Mouse (Mus musculus): ENCODE data around the gene Tmbim7. TPM values are rescaled to one million over a fixed set of nuclear protein-coding genes. Genes with fewer than 3 reads are reported as not detected.

Gene Tmbim7
- polyA plus RNA-seq, 1 experiment from 2014 or later, result not detected

GRCm38 (mm10) chr5:3688298-3688697 lies 37.3 kb downstream of the Tmbim7 start:
- Histone ChIP-seq H3K4me3 (replicated peaks) (no peak overlapping the region), H3K9ac (no peak overlapping the region), H3K4me2 (replicated peaks) (no peak overlapping the region), H3K9me3 (no peaks in the 10 kb centered on the region), H3K27me3 (replicated peaks) (no peaks in the 10 kb centered on the region; the same call in 1 of the 2 replicates), H3K27ac (no peak overlapping the region), H3K4me1 (replicated peaks) (no peaks in the 10 kb centered on the region), H3K36me3 (0 out of 2 replicates have a peak, but pooled peaks cover 2% of the 10 kb centered on the region)
- WGBS, result 89% methylated on average over 8 of the region's 8 CpGs
- ATAC-seq, result no peak

GRCm38 (mm10) chr5:3691283-3691682 lies 40.3 kb downstream of the Tmbim7 start:
- Histone ChIP-seq H3K4me3 (replicated peaks) (no peak overlapping the region), H3K36me3 (0 out of 2 replicates have a peak, but pooled peaks cover 2% of the 10 kb centered on the region), H3K9ac (no peak overlapping the region), H3K27ac (no peak overlapping the region), H3K4me2 (replicated peaks) (no peak overlapping the region), H3K4me1 (replicated peaks) (no peaks in the 10 kb centered on the region), H3K9me3 (no peaks in the 10 kb centered on the region), H3K27me3 (replicated peaks) (no peaks in the 10 kb centered on the region; the same call in 1 of the 2 replicates)
- ATAC-seq, result no peak
- 85% methylated on average over 3 of the region's 3 CpGs for WGBS

- H3K4me2 ChIP-seq (replicated peaks), result no peak overlapping the region
- H3K4me1 ChIP-seq (replicated peaks), result no peaks in the 10 kb centered on the region
- 0 out of 2 replicates have a peak, but pooled peaks cover 2% of the 10 kb centered on the region for H3K36me3 ChIP-seq
- H3K9ac ChIP-seq, result no peak overlapping the region
- H3K27me3 ChIP-seq (replicated peaks), result no peaks in the 10 kb centered on the region
- no peak overlapping the region for H3K27ac ChIP-seq
- H3K4me3 ChIP-seq (replicated peaks), result no peak overlapping the region
- no peak for ATAC-seq
- H3K9me3 ChIP-seq, result no peaks in the 10 kb centered on the region
- WGBS, result 95% methylated on average over 9 of the region's 9 CpGs
These were observed 42.0 kb downstream of the Tmbim7 start for GRCm38 (mm10) chr5:3692956-3693355.

GRCm38 (mm10) chr5:3695191-3695590 lies 44.2 kb downstream of the Tmbim7 start:
- 85% methylated on average over 4 of the region's 4 CpGs for WGBS

GRCm38 (mm10) chr5:3696031-3696430 lies 45.0 kb downstream of the Tmbim7 start:
- no peaks in the 10 kb centered on the region for H3K27me3 ChIP-seq (replicated peaks)
- H3K4me3 ChIP-seq (replicated peaks), result no peak overlapping the region
- H3K4me2 ChIP-seq (replicated peaks), result no peak overlapping the region
- WGBS, result 86% methylated on average over 3 of the region's 3 CpGs
- H3K9ac ChIP-seq, result no peak overlapping the region
- H3K36me3 ChIP-seq, result no peaks in the 10 kb centered on the region
- ATAC-seq, result no peak
- H3K9me3 ChIP-seq, result no peaks in the 10 kb centered on the region
- no peak overlapping the region for H3K27ac ChIP-seq
- H3K4me1 ChIP-seq (replicated peaks), result no peaks in the 10 kb centered on the region

More at GRCm38 (mm10) chr5:3695191-3695590, 44.2 kb downstream of the Tmbim7 start:
- Histone ChIP-seq H3K27me3 (replicated peaks) (no peaks in the 10 kb centered on the region), H3K4me1 (replicated peaks) (no peaks in the 10 kb centered on the region), H3K36me3 (no peaks in the 10 kb centered on the region), H3K9me3 (no peaks in the 10 kb centered on the region), H3K9ac (no peak overlapping the region), H3K27ac (no peak overlapping the region), H3K4me3 (replicated peaks) (no peak overlapping the region), H3K4me2 (replicated peaks) (no peak overlapping the region)
- ATAC-seq, result no peak

- Histone ChIP-seq H3K27ac (no peak overlapping the region), H3K4me2 (replicated peaks) (no peak overlapping the region), H3K4me3 (replicated peaks) (no peak overlapping the region), H3K36me3 (no peaks in the 10 kb centered on the region), H3K4me1 (replicated peaks) (no peaks in the 10 kb centered on the region), H3K9me3 (no peaks in the 10 kb centered on the region), H3K9ac (no peak overlapping the region), H3K27me3 (replicated peaks) (no peaks in the 10 kb centered on the region)
- ATAC-seq, result peak; percentile 65; the same call in 1 of the 2 replicates
- WGBS, result 73% methylated on average over 5 of the region's 5 CpGs
These were observed 49.0 kb downstream of the Tmbim7 start for GRCm38 (mm10) chr5:3700025-3700424.

- H3K9me3 ChIP-seq, result no peaks in the 10 kb centered on the region
- no peak for ATAC-seq
- no peaks in the 10 kb centered on the region for H3K36me3 ChIP-seq
- no peaks in the 10 kb centered on the region for H3K4me1 ChIP-seq (replicated peaks)
- no peaks in the 10 kb centered on the region for H3K27me3 ChIP-seq (replicated peaks)
- no peak overlapping the region for H3K4me3 ChIP-seq (replicated peaks)
- WGBS, result 85% methylated on average over 4 of the region's 4 CpGs
- H3K9ac ChIP-seq, result no peak overlapping the region
- no peak overlapping the region for H3K4me2 ChIP-seq (replicated peaks)
- H3K27ac ChIP-seq, result no peak overlapping the region
These were observed 51.2 kb downstream of the Tmbim7 start for GRCm38 (mm10) chr5:3702180-3702579.

- no peaks in the 10 kb centered on the region for H3K4me1 ChIP-seq (replicated peaks)
- no peaks in the 10 kb centered on the region for H3K36me3 ChIP-seq
- H3K9me3 ChIP-seq, result no peaks in the 10 kb centered on the region
- H3K4me2 ChIP-seq (replicated peaks), result no peak overlapping the region
- no peaks in the 10 kb centered on the region for H3K27me3 ChIP-seq (replicated peaks)
- no peak overlapping the region for H3K27ac ChIP-seq
- no peak overlapping the region for H3K4me3 ChIP-seq (replicated peaks)
- H3K9ac ChIP-seq, result no peak overlapping the region
- ATAC-seq, result no peak
- WGBS, result 95% methylated on average over 5 of the region's 5 CpGs
These were observed 64.8 kb downstream of the Tmbim7 start for GRCm38 (mm10) chr5:3715800-3716199.

- Histone ChIP-seq H3K9ac (no peak overlapping the region), H3K4me3 (replicated peaks) (no peak overlapping the region), H3K4me1 (replicated peaks) (no peaks in the 10 kb centered on the region), H3K36me3 (no peaks in the 10 kb centered on the region), H3K27me3 (replicated peaks) (no peaks in the 10 kb centered on the region), H3K27ac (no peak overlapping the region), H3K4me2 (replicated peaks) (no peak overlapping the region), H3K9me3 (no peaks in the 10 kb centered on the region)
- 89% methylated on average over 4 of the region's 4 CpGs for WGBS
- no peak for ATAC-seq
These were observed 68.4 kb downstream of the Tmbim7 start for GRCm38 (mm10) chr5:3719371-3719770.

- Histone ChIP-seq H3K4me1 (replicated peaks) (no peaks in the 10 kb centered on the region), H3K4me3 (replicated peaks) (no peak overlapping the region), H3K9ac (no peak overlapping the region), H3K27ac (no peak overlapping the region), H3K27me3 (replicated peaks) (no peaks in the 10 kb centered on the region), H3K4me2 (replicated peaks) (no peak overlapping the region), H3K36me3 (no peaks in the 10 kb centered on the region), H3K9me3 (no peaks in the 10 kb centered on the region)
- 84% methylated on average over 2 of the region's 2 CpGs for WGBS
- ATAC-seq, result peak; percentile 63
These were observed 71.9 kb downstream of the Tmbim7 start for GRCm38 (mm10) chr5:3722873-3723272.

- H3K27ac ChIP-seq, result no peak overlapping the region
- no peak overlapping the region for H3K4me3 ChIP-seq (replicated peaks)
- H3K4me2 ChIP-seq (replicated peaks), result no peak overlapping the region
- H3K36me3 ChIP-seq, result no peaks in the 10 kb centered on the region
- WGBS, result 94% methylated on average over 2 of the region's 2 CpGs
- H3K9me3 ChIP-seq, result no peaks in the 10 kb centered on the region
- ATAC-seq, result no peak
- no peak overlapping the region for H3K9ac ChIP-seq
- H3K27me3 ChIP-seq (replicated peaks), result no peaks in the 10 kb centered on the region
- no peaks in the 10 kb centered on the region for H3K4me1 ChIP-seq (replicated peaks)
These were observed 72.4 kb downstream of the Tmbim7 start for GRCm38 (mm10) chr5:3723415-3723814.

- Histone ChIP-seq H3K9ac (no peak overlapping the region), H3K4me3 (replicated peaks) (no peak overlapping the region), H3K27ac (no peak overlapping the region), H3K4me2 (replicated peaks) (no peak overlapping the region), H3K4me1 (replicated peaks) (no peaks in the 10 kb centered on the region), H3K36me3 (no peaks in the 10 kb centered on the region), H3K9me3 (no peaks in the 10 kb centered on the region), H3K27me3 (replicated peaks) (no peaks in the 10 kb centered on the region)
- WGBS, result 85% methylated on average over 1 of the region's 1 CpGs
- ATAC-seq, result no peak
These were observed 74.5 kb downstream of the Tmbim7 start for GRCm38 (mm10) chr5:3725491-3725890.

GRCm38 (mm10) chr5:3728820-3729219 lies 77.8 kb downstream of the Tmbim7 start:
- Histone ChIP-seq H3K36me3 (no peaks in the 10 kb centered on the region), H3K4me2 (replicated peaks) (no peak overlapping the region), H3K4me3 (replicated peaks) (no peak overlapping the region), H3K9ac (no peak overlapping the region), H3K27ac (no peak overlapping the region), H3K27me3 (replicated peaks) (no peaks in the 10 kb centered on the region), H3K9me3 (no peaks in the 10 kb centered on the region), H3K4me1 (replicated peaks) (no peaks in the 10 kb centered on the region)
- ATAC-seq, result no peak
- WGBS, result 74% methylated on average over 5 of the region's 5 CpGs
